Mouse (Mus musculus): ENCODE results near the gene Gm20431. TPM values are rescaled to one million over a fixed set of nuclear protein-coding genes. Genes with fewer than 3 reads are reported as not detected.
A peak's percentile ranks its signal among the peaks of the same experiment; 100 is the strongest.

Gene Gm20431
- polyA plus RNA-seq, 1 experiment from 2014 or later = 13.4 TPM

- Histone ChIP-seq H3K4me3 (no peak overlapping the region), H3K27ac (peak overlapping the region; percentile 96), H3K36me3 (no peaks in the 10 kb centered on the region), H3K9me3 (no peaks in the 10 kb centered on the region), H3K9ac (0 out of 2 replicates have a peak overlapping the region, but pooled peaks have one; percentile 40), H3K4me1 (peaks cover 81% of the 10 kb centered on the region), H3K4me2 (peak overlapping the region; percentile 37; the same call in 1 of the 2 replicates), H3K27me3 (0 out of 2 replicates have a peak, but pooled peaks cover 3% of the 10 kb centered on the region)
- WGBS = 44% methylated on average over 5 of the region's 5 CpGs
- ATAC-seq (ENCODE audit: insufficient number of reproducible peaks, insufficient read depth, low FRiP score, low TSS enrichment, low read depth) = no peak
Measured at GRCm38 (mm10) chr2:167563035-167563434, 98.3 kb downstream of the Gm20431 start.

- no peak overlapping the region for H3K4me2 ChIP-seq
- WGBS = 10% methylated on average over 8 of the region's 8 CpGs
- H3K9me3 ChIP-seq = no peaks in the 10 kb centered on the region
- H3K4me1 ChIP-seq = peaks cover 78% of the 10 kb centered on the region
- H3K4me3 ChIP-seq = no peak overlapping the region
- H3K27ac ChIP-seq = peak overlapping the region; percentile 96
- H3K27me3 ChIP-seq = 0 out of 2 replicates have a peak, but pooled peaks cover 3% of the 10 kb centered on the region
- no peaks in the 10 kb centered on the region for H3K36me3 ChIP-seq
- H3K9ac ChIP-seq = peak overlapping the region; percentile 40
- no peak for ATAC-seq (ENCODE audit: insufficient number of reproducible peaks, insufficient read depth, low FRiP score, low TSS enrichment, low read depth)
Measured at GRCm38 (mm10) chr2:167562101-167562500, 99.2 kb downstream of the Gm20431 start.

- no peaks in the 10 kb centered on the region for H3K9me3 ChIP-seq
- WGBS = 4% methylated on average over 27 of the region's 27 CpGs
- 0 out of 2 replicates have a peak, but pooled peaks cover 3% of the 10 kb centered on the region for H3K27me3 ChIP-seq
- H3K4me2 ChIP-seq = peak overlapping the region; percentile 56
- ATAC-seq (ENCODE audit: insufficient number of reproducible peaks, insufficient read depth, low FRiP score, low TSS enrichment, low read depth) = peak; percentile 49
- H3K4me3 ChIP-seq = peak overlapping the region; percentile 18
- H3K4me1 ChIP-seq = peaks cover 70% of the 10 kb centered on the region
- peak overlapping the region; percentile 57 for H3K9ac ChIP-seq
- no peaks in the 10 kb centered on the region for H3K36me3 ChIP-seq
- H3K27ac ChIP-seq = peak overlapping the region; percentile 90
Measured at GRCm38 (mm10) chr2:167559413-167559812, 101.9 kb downstream of the Gm20431 start.

Small RNAs within 50 kb of the gene (microRNA-seq; reads per million reads assigned to microRNA genes)
- gene Gm22355 = not detected

Other genes with a start within 250 kb of the Gm20431 start
- gene Slc9a8, start 239.8 kb downstream of the Gm20431 start, polyA plus RNA-seq (2015; fragmentation: Nextera tagmentation; extraction: Ambion mirVana) = 21.7 and 22.5 TPM in 2 replicates
- 88.4 and 91.9 TPM in 2 replicates for gene Rnf114, start 168.9 kb downstream of the Gm20431 start, polyA plus RNA-seq (2015; fragmentation: Nextera tagmentation; extraction: Ambion mirVana)
- gene Spata2, start 168.6 kb downstream of the Gm20431 start, polyA plus RNA-seq (2015; fragmentation: Nextera tagmentation; extraction: Ambion mirVana) = 15.4 TPM in 2 replicates
- 113 and 129 TPM in 2 replicates for gene Snai1, start 123.3 kb downstream of the Gm20431 start, polyA plus RNA-seq (2015; fragmentation: Nextera tagmentation; extraction: Ambion mirVana)
- 243 and 262 TPM in 2 replicates for gene Ube2v1, start 29.4 kb downstream of the Gm20431 start, polyA plus RNA-seq (2015; fragmentation: Nextera tagmentation; extraction: Ambion mirVana)
- gene Cebpb, start 27.4 kb upstream of the Gm20431 start, polyA plus RNA-seq (2015; fragmentation: Nextera tagmentation; extraction: Ambion mirVana) = 2.3 and 10.1 TPM in 2 replicates
- 39.3 and 41.3 TPM in 2 replicates for gene Tmem189, start 28.3 kb upstream of the Gm20431 start, polyA plus RNA-seq (2015; fragmentation: Nextera tagmentation; extraction: Ambion mirVana)

All from embryonic facial prominence, embryonic 13.5 days (tissue).